Mouse (Mus musculus) bone marrow macrophage, adult 2 months (primary cell): Measurements from ENCODE around the gene Tbx10.

ENCODE experiments used
- CTCF ChIP-seq: IDR thresholded peaks from 2 replicates; pipeline ENCODE4 v1.5.1; 2012; ENCODE audit warnings: low read depth, mild to moderate bottlenecking, low read length, moderate library complexity
- POLR2A ChIP-seq: IDR thresholded peaks from 2 replicates; pipeline ENCODE4 v1.6.1; 2012; ENCODE audit warnings: mild to moderate bottlenecking, low read depth, low read length, borderline replicate concordance

- no peak for TF ChIP-seq POLR2A
- TF ChIP-seq CTCF, result no peak
Measured at GRCm38 (mm10) chr19:3988066-3988465, 4.5 kb upstream of the Tbx10 start.
